Mouse (Mus musculus) heart, adult 2 months (tissue): Measurements from ENCODE around the gene Mrpl1.

ENCODE experiments used
- CTCF ChIP-seq: fragments of 200-600 bp; IDR thresholded peaks from 2 replicates; pipeline ENCODE4 v1.8.1; 2022; ENCODE audit warnings: antibody characterized with exemption, mild to moderate bottlenecking, moderate library complexity
- EP300 ChIP-seq: fragments of 200-500 bp; IDR thresholded peaks from 2 replicates; pipeline ENCODE4 v1.6.1; 2011; ENCODE audit warnings: low read depth, low read length, control low read depth; ENCODE audit not compliant: insufficient read depth
- POLR2A ChIP-seq: fragments of 200-500 bp; IDR thresholded peaks from 2 replicates; pipeline ENCODE4 v1.6.1; 2011; ENCODE audit warnings: mild to moderate bottlenecking, low read depth, low read length, control low read depth; ENCODE audit not compliant: insufficient read depth

DNA sequence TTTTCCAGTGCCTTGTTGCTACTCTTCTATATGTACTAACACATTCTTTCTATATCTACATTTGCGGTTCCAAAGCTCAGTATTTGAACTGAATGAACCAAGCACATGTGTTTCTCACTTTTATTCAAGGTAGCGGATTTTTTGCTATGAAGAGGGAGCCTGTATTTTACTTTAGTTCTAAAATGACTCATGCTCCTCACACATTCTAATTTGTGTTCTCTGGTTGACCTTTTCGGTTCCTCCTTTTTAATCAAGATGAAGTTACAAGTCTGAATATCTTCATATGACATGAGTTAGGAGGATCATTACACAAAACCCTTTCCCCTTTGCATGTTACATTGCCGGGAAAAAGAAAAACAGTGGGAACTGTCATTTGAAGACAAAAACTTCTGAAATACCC lies 37.5 kb upstream of the Mrpl1 start:
- TF ChIP-seq POLR2A, result no peak
- TF ChIP-seq CTCF, result no peak
- TF ChIP-seq EP300, result no peak
